Mouse (Mus musculus) T-cell, adult 2 months (primary cell): ENCODE data around the gene Mmab.

Source experiments
- DNase-seq: peaks from one replicate; pipeline ENCODE4 v3.0.0; 2022; ENCODE audit warnings: low spot score

Gene Mmab

DNA sequence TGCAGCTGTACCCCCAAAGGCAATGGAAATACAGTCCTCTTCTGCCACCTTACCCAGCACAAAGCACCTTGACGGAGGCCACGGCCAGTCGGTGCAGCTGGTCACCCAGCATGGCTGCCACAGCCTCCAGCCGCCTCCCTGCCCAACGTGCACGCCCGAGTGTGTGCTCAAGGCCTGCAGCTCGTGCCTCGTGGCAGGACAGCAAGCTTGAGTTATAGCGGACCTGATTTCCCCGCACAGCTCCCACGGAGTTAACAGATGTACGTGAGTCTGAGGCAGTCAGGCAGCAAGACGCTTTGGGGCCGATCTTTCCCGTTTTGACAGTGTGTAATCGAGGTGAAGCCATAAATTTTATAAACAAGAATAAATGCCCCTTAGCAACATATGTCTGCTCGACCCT lies 15.2 kb downstream of the Mmab start:
- DNase-seq: no peak

DNA sequence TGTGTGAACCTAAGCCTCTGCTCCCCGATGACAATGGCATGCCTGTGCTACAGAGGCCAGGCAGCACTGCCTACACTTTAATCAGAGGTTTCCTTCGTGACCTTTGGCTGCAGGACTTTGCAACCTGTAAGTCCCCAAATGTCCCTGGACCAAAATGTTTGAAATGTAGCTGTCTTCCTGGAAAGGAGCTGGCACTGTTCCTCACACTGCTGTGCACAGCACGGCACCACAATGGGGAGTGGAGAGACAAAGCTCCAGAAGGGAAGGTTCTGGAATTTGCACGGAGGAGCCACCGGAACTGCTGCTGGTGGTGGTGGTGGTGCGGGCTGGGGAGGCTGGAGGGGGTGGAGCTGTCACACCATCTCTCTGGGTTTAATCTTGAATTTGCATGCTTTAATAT lies 17.1 kb downstream of the Mmab start:
- no peak for DNase-seq

DNA sequence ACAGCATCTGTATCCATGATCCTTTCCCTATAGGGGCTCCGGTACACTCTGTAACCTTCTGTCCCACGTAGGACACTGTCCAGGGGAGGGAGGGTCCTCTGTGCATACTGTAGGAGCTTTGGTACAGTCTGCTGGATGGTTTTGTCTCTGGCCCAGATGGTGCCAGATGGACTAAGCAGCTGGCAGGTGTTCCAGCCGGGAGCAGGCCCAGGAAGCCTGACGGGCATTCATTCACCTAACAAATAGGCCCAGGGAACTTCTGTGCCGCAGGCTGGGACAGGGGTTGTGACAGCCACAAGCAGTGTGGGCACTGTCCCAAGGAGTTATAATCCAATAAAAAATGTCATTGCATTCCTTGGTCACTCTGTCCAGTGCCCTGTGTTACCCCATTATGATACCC lies 19.9 kb downstream of the Mmab start:
- DNase-seq: no peak

DNA sequence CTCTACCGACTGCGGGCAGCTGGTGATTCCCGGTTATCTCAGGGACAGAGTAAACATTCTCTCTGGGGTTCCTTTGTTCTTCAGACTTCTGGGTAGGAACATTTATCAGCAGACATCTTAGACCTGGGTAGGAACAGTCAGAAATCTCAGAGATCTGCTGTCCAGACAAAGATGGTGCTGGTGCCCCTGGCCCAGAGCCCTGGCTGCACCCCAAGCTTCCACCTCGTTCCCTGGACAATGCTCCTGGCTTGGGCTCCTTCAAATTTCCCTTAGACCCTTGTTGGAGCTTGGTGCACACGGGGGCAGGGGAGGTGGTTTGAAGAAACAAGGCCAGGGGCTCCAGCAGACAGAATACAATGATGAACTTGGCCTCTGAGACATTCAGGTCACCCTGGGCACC lies 21.3 kb downstream of the Mmab start:
- DNase-seq: no peak

DNA sequence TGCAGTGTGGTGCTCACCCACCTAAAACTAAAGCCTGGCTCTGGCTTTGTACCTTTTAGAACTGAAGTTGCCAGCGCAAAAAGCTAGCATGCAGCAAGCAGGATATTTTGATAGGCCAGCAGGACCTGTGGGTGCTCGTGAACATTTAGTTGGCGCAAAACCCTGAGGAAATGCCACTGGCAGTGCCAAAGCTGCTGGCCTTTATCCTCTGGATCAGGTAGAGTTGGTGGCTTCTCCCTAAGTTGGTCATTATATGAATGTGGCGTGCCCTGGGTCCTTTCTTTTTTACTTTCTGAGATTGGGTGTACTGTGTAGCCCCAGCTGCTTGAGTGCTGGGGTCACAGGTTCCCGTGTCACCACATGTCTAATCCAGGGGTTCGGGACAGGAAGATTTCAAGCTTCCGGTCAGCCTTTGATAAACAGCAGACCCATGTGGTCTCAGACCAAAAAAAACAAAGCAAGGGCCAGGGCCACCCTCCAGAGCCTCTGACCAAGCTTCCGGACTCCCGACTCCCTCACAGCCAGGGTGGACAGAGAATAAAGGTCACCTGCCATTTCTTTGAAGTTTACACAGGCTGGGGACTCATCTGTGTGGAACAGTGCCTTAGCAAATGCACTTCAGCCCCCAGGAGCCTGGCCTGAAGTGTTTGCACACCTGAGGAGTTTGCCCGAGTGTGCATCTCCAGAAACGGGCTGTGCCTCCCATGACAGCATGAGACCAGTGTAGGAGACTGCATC lies 22.1 kb downstream of the Mmab start:
- DNase-seq: no peak

DNA sequence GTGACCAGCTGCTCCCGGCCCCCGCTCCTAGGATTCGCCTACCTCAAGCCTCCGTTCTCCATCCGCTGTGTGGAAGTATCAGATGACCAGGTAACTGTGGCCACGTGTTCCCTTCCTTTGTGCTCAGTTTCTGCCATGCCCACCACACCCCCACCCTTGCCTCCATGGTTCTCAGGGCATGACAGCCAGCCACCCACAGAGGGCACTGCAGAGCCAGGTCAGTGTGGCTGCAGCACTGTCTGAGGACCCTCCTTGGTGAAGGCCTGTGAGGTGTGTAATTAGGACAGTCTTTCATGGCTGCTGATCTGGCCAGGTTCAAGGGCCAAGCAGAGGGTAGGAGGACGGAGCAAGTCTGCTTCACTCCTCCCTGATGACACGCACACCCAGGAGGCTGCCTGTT lies 25.3 kb downstream of the Mmab start:
- no peak for DNase-seq

DNA sequence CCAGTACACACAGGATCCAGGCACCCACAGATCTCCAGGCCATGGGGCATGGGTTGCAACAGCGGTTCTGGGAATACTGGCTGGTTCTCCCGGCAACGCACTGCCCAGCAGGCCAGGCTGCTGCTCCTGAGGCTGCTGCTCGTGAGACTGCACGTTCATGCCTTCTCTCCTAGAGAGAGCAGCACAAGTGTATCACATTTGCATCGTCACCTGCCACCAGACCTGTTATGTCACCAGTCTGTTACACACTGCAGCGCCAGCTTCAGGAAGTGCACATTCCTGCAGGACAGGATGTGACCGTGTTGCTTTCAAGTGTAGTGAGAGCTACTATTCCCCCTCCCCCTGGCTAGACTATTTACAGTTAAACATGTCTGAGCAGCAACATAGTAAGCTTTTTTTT lies 27.0 kb downstream of the Mmab start:
- DNase-seq: no peak

DNA sequence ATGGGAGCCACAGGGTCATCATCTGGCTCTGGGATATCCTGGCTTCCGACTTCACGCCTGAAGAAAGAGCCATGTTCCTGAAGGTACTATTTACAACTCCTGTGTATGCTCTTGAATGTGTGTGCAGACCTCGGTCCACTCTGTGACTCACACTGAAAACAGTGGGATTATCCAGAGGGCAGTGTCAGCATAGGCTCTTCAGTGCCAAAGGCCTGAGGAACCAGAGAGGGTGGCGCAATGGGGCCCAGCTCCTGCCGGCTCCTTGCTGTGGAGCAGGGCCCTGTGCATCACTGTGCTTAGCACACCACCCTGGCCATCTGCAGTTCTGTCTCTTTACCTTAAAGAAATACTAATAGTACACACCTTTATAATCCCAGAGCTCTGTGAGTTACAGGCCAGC lies 28.3 kb downstream of the Mmab start:
- no peak for DNase-seq

DNA sequence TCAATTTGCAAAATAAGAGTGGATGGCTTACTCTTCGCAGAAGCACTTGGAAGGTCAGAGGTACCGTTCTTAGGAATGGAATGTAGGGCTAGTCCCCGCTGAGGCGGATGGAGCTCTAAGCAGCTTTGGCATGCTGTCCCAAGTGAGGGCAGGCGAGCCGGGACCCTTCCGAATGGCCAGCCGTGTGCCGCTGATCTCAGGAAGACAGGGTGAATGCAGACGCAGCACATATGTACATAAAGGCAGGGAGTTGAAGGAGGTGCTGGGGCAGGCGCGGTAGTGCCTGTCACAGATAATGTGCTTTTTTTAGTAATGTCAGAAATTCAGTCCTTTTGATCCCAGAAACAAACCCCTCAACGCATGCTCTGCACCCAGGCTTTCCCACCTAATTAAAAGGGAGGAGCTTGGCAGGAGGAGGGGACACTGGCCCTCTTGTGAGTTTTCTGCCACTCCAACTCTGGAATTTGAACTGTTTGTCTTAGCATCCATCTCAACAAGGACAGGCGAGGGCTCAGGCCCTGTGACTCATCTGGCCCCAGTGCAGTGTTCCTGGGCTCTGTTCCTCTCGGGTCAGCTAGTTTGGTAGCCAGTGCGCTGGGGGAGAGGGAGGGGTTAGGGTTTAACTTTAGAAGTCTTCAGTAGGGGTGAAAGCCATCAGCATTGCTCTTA lies 30.7 kb downstream of the Mmab start:
- DNase-seq: no peak

DNA sequence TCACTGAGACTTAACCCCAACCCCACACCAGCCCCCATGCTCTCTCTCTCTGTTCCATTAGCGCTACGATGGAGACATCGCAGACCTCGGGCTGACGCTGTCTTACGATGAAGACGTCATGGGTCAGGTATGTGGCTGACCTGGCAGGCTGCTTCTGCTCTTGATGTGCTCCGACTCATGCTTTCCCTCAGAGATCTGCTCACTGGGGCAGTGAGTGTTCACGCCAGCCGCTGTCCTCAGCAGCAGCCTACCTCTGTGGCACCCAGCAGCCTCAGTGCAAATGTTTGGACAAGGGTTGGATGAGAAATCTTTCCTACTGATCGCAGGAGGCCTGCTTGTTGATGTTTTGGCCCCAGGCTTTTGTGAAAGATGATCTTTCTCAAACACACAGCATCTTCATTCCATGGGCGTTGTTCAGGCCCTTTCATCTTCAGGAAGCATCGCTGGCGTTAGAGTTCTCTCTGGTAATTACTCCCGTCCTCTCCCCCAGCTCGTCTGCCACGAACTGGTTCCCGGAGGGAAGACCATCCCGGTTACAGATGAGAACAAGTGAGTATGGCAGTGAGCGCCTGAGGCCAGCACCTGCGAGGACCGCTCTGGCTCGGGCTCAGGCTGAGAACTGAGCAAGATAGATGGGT lies 31.4 kb downstream of the Mmab start:
- DNase-seq: no peak

DNA sequence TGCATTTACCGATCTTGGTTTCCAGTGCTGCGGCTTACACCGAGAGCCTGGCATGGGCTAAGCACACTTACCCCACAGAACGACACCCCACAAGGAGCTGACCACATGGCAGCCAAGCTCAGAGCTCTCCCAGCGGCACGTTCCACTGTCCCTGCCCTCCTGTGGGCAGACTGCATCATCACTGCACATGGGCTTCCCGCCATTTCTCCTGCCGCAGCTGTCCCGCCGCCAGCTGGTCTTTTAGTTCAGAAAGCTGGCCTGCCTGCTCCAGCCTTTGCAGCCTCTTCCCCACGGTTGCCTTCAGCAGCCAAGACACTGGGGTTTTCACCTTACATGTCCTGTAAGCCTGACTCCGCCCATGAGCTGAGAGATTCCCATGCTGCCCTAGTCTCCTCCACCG lies 33.4 kb downstream of the Mmab start:
- DNase-seq: no peak

DNA sequence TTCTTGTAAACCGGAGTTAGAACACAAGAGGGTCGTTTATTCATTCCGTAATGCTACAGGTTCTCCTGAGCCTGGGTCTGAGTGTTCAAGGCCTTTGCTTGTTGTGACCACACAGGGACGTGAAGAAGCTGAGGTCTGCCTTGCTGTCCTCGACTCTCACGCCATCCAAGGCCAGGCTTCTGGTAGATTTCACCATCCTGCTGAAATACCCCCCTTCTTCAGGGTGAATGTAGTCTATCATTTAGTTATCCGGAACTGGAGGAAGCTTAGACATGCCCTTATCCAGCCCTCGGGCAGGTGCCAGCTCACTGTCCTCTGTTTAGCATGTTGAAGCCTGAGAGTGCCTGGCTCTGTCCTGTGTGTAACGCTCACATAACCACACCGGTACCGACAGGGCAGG lies 35.0 kb downstream of the Mmab start:
- no peak for DNase-seq

DNA sequence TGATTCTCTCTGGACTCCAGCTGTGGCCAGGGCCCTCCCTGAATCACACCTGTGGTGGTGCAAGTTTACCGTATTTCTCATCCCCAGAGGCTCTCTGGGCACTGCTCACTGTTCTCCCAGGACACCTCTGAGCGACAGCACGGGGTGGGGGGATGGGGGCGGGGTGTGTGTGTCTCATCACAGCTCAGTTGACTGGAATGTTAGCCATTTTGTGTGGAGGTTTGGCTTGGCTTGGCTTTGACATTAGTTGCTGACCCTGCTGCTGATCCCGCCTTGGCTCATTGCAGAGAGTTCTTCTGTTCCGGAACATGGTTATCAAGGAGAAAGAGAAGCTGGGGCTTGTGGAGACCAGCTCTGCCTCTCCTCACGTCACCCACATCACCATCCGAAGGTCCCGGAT lies 36.0 kb downstream of the Mmab start:
- no peak for DNase-seq

DNA sequence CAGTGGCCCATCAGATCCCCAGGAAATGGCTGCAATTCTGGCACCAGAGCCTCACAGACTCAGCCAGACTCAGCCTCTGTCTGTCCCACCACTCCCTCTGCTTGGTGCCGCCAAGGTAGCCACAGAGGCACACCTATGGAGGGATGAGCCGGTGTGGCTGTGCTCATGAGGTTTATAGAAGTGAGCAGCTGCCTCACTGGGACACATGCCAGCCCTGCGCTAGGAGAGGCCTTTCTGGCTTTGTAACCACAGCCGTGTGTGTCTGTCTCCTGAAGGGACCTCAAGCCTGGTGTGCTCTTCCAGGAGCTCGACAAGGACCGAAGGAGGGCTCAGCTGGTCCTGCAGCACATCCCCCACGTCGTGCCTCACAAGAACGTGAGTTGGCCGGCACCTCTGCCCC lies 36.6 kb downstream of the Mmab start:
- DNase-seq: no peak

DNA sequence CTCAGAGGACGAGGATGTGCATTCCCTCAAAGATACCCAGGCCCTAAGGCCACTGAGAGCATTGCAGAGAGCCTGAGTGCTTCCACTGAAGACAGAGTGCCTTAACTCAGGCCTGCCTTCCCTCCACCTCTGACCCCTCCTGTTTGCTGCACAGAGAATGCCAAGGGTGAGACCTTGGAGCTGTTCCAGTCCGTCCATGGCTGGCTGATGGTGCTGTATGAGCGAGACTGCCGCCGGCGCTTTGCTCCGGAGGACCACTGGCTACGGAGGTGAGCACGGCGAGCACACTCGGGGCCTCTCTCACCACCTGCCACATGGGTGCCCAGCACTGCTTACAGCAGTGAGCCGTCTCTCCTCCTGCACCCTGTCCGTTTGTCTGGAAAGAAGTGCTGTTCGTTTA lies 37.3 kb downstream of the Mmab start:
- DNase-seq: no peak

DNA sequence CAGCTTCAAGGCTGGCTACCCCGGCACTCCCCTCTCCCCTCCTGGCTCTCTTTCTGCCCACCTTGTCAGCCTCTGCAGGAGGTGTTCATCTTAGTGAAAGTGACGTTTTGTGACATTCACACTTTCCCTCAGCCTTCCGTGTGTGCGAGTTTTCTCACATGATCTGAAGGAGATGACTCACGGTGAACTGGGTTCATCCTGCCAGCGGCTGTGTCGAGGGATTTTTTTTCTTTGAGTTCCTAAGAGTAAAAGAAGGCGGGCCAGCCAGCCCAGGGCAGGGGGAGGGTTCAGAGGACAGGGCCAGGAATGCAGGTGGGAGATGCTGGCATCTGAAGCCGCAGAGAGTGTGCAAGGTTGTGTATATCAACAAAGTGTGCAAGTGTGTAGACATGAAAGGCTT lies 50.7 kb downstream of the Mmab start:
- DNase-seq: no peak

DNA sequence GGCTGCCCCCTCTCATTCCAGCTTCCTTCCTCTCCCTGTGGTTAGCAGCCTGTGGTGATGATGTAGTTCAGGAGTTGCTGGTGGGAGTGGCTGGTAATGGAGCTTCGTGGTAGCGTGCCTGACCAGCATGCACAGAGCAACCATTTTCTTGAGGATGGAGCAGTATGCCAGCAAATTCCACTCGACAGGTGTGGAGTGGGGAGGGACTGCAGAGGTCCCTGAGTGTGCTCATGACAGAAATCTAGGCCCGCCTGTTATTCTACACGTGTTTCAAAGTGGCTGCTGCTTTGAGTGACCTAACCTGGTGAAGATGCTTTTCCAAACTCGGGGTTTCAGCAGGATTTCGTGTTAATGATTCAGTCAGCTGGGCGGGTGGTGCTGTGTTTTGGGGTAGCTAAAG lies 59.4 kb downstream of the Mmab start:
- no peak for DNase-seq

DNA sequence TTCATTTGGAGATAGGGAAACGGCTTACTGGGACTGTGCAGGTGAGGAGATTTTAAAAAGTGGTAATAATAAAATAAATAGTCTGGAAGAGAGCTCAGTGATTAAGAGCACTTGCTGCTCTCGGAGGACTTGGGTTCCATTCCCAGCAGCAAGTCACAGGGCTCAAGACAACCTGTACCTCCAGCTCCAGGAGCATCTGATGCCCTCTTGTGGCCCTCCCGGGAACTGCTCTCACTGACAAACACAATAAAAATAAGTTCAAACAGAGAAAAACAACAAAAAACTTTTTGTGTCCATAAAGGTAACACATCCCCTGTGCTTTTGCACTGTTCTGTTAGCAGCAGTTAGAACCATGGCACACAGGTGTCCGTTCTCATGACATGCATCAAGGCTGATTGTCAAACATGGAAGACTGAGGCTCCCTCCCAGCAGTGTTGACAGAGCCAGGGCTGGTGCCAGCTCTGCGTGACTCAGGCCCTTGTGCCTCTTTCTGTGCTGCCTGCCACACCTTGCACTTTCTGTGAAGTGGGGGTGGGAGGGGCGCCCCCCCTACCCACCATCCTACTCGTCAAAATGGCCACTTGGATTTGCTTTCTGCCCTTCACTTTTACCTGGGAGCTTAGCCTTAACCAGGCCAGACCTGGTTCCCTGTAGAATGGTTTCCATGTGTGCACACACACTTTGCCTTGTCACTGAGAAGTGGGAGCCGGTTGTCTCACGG lies 60.5 kb downstream of the Mmab start:
- peak; percentile 58 for DNase-seq
